Mouse (Mus musculus): Measurements from ENCODE around the gene Nbl1. TPM values are rescaled to one million over a fixed set of nuclear protein-coding genes. Genes with fewer than 3 reads are reported as not detected.

Gene Nbl1
- polyA plus RNA-seq, 1 experiment from 2014 or later: 7.2 TPM

DNA sequence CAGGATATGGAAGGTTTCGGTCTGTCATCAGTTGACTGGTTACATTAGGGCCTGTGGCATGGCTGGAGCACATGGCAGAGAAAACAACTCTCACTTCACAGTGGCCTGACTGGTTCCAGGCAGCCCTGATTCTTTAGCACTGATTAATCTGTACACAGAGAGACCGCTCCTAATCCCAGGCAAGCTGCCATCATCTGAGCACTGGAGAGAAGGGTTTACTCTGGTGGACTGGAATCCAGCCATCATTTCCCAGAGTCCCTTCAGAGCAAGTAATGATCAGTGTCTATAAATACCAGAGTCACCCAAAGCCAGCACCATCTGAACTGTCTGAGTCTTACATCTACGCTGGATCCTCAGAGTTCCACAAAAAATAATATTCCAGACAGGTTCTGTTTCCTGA lies 57.0 kb downstream of the Nbl1 start:
- 89% methylated on average over 3 of the region's 3 CpGs for WGBS (ENCODE audit: insufficient replicate concordance)
- Histone ChIP-seq H3K4me3 (ENCODE audit: low read depth, low read length) (no peak overlapping the region), H3K9me3 (replicated peaks; ENCODE audit: control insufficient read depth, low read length) (no peaks in the 10 kb centered on the region), H3K27me3 (ENCODE audit: control insufficient read depth, insufficient read depth, low read length) (peaks cover 12% of the 10 kb centered on the region; the same call in 1 of the 2 replicates), H3K4me2 (no peak overlapping the region), H3K36me3 (ENCODE audit: control insufficient read depth, insufficient read depth, low read length) (no peaks in the 10 kb centered on the region), H3K9ac (ENCODE audit: low read depth, low read length) (no peak overlapping the region), H3K4me1 (ENCODE audit: control insufficient read depth, insufficient read depth, low read length) (peaks cover 12% of the 10 kb centered on the region; the same call in 1 of the 2 replicates), H3K27ac (ENCODE audit: low read depth, low read length) (no peak overlapping the region)
- no peak for ATAC-seq (replicated peaks; ENCODE audit: insufficient number of reproducible peaks, low FRiP score, low TSS enrichment)

GRCm38 (mm10) chr4:139034942-139035341 lies 57.9 kb downstream of the Nbl1 start:
- 87% methylated on average over 3 of the region's 3 CpGs for WGBS (ENCODE audit: insufficient replicate concordance)
- Histone ChIP-seq H3K4me1 (ENCODE audit: control insufficient read depth, insufficient read depth, low read length) (peaks cover 12% of the 10 kb centered on the region; the same call in 1 of the 2 replicates), H3K9me3 (replicated peaks; ENCODE audit: control insufficient read depth, low read length) (no peaks in the 10 kb centered on the region), H3K27me3 (ENCODE audit: control insufficient read depth, insufficient read depth, low read length) (peaks cover 4% of the 10 kb centered on the region; the same call in 1 of the 2 replicates), H3K27ac (ENCODE audit: low read depth, low read length) (no peak overlapping the region), H3K36me3 (ENCODE audit: control insufficient read depth, insufficient read depth, low read length) (no peaks in the 10 kb centered on the region), H3K4me2 (no peak overlapping the region), H3K9ac (ENCODE audit: low read depth, low read length) (no peak overlapping the region), H3K4me3 (ENCODE audit: low read depth, low read length) (no peak overlapping the region)
- no peak for ATAC-seq (replicated peaks; ENCODE audit: insufficient number of reproducible peaks, low FRiP score, low TSS enrichment)

DNA sequence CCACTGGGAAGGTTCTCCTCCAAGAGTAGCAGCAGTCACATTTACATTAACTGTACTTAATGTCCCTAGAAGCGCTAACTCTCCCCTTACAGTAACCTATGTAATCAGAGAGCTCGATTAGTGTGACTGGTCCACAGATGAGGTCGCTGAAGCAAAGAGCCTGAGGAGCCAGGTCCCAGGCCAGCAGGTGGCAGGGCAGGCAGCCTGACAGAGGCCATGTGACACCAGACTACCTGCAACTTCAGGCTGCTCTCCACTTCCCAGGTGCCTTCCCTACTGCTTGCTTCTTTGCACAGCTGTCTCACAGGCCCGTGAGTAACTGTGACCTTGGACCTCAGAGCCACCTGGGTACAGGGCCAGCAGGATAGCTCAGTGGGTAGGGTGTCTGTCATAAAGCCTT lies 58.3 kb downstream of the Nbl1 start:
- no peak overlapping the region for H3K4me2 ChIP-seq
- H3K9ac ChIP-seq (ENCODE audit: low read depth, low read length): no peak overlapping the region
- 0 out of 2 replicates have a peak, but pooled peaks cover 2% of the 10 kb centered on the region for H3K27me3 ChIP-seq (ENCODE audit: control insufficient read depth, insufficient read depth, low read length)
- no peak for ATAC-seq (replicated peaks; ENCODE audit: insufficient number of reproducible peaks, low FRiP score, low TSS enrichment)
- H3K9me3 ChIP-seq (replicated peaks; ENCODE audit: control insufficient read depth, low read length): no peaks in the 10 kb centered on the region
- H3K36me3 ChIP-seq (ENCODE audit: control insufficient read depth, insufficient read depth, low read length): no peaks in the 10 kb centered on the region
- peaks cover 12% of the 10 kb centered on the region; the same call in 1 of the 2 replicates for H3K4me1 ChIP-seq (ENCODE audit: control insufficient read depth, insufficient read depth, low read length)
- 47% methylated on average over 4 of the region's 4 CpGs for WGBS (ENCODE audit: insufficient replicate concordance)
- H3K27ac ChIP-seq (ENCODE audit: low read depth, low read length): no peak overlapping the region
- no peak overlapping the region for H3K4me3 ChIP-seq (ENCODE audit: low read depth, low read length)

DNA sequence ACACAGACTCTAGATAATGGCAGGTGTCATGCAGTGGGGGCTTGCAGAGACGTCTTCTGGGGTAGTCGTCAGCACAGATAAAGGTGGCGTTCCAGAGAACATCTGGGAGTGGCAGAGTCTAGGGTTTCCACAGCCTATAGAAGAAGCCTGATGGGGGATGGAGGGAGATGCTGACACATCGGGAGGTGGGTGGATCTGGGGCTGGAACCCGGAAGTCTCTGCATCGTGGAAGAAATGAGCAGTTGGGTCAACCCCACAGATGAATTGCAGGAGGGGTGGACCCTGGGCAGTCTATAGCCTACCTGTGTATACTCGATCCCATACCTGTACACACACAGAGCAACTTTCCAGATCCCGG lies 58.8 kb downstream of the Nbl1 start:
- Histone ChIP-seq H3K27me3 (ENCODE audit: control insufficient read depth, insufficient read depth, low read length) (0 out of 2 replicates have a peak, but pooled peaks cover 3% of the 10 kb centered on the region), H3K4me3 (ENCODE audit: low read depth, low read length) (no peak overlapping the region), H3K9ac (ENCODE audit: low read depth, low read length) (no peak overlapping the region), H3K4me2 (no peak overlapping the region), H3K36me3 (ENCODE audit: control insufficient read depth, insufficient read depth, low read length) (no peaks in the 10 kb centered on the region), H3K4me1 (ENCODE audit: control insufficient read depth, insufficient read depth, low read length) (peaks cover 12% of the 10 kb centered on the region; the same call in 1 of the 2 replicates), H3K9me3 (replicated peaks; ENCODE audit: control insufficient read depth, low read length) (no peaks in the 10 kb centered on the region), H3K27ac (ENCODE audit: low read depth, low read length) (no peak overlapping the region)
- 61% methylated on average over 8 of the region's 8 CpGs for WGBS (ENCODE audit: insufficient replicate concordance)
- no peak for ATAC-seq (replicated peaks; ENCODE audit: insufficient number of reproducible peaks, low FRiP score, low TSS enrichment)

DNA sequence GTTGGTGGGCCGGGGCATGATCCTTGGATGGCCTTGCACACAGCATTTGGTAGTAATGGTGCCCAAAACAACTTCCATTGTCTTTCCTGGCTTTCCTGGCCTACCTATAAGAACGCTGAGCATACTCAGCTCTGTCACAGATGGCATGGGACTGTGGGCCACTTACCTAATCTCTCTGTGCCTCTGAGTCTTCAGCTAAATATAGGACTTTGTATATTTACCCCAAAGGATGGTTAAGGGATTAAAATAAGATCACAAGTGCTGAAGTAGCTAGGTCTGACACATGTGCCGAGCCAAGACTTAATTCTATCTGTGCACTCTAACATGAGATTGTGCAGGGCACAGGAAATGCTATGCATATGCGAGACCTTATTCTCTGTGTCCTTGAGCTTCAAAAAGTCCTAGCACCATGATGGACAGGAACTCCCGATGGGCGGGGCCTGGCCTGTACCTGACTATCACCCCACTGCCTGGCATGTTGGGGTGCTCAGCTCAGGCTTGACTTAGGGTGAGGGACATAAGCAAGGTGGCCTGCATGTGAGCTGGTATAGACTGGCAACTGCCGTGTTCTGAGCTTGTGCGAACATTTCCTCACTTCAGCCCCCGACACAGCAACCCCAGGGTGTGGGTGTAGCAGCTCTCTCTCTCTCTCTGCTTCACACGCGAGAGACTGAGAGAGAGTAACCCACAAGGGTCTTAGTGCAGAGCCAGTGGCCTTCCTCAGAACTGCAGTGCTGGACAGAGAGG lies 59.4 kb downstream of the Nbl1 start:
- no peak overlapping the region for H3K9ac ChIP-seq (ENCODE audit: low read depth, low read length)
- H3K4me2 ChIP-seq: no peak overlapping the region
- H3K9me3 ChIP-seq (replicated peaks; ENCODE audit: control insufficient read depth, low read length): no peaks in the 10 kb centered on the region
- H3K4me1 ChIP-seq (ENCODE audit: control insufficient read depth, insufficient read depth, low read length): peaks cover 12% of the 10 kb centered on the region; the same call in 1 of the 2 replicates
- no peaks in the 10 kb centered on the region for H3K36me3 ChIP-seq (ENCODE audit: control insufficient read depth, insufficient read depth, low read length)
- H3K27ac ChIP-seq (ENCODE audit: low read depth, low read length): no peak overlapping the region; the same call in 1 of the 2 replicates
- H3K27me3 ChIP-seq (ENCODE audit: control insufficient read depth, insufficient read depth, low read length): peaks cover 3% of the 10 kb centered on the region; the same call in 1 of the 2 replicates
- ATAC-seq (replicated peaks; ENCODE audit: insufficient number of reproducible peaks, low FRiP score, low TSS enrichment): no peak
- H3K4me3 ChIP-seq (ENCODE audit: low read depth, low read length): no peak overlapping the region
- 67% methylated on average over 11 of the region's 11 CpGs for WGBS (ENCODE audit: insufficient replicate concordance)

DNA sequence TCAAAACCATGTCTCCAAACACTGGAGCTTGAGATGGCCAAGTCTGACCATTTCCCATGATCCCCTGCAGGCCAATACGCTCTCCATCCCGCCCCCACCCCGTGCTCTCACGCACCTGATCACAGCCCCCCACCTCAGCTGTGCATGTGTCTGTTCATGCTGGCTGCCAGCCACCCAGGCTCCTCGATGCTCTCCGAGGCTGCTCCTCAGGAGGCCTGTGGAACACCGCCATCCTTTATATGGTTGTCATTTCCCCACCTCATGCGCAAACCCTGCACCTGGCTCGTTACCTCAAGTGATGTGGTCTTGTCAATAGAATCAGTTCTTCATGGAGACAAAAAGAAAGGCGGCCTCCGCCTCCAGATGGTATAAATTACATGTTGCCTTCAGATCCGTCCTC lies 60.3 kb downstream of the Nbl1 start:
- Histone ChIP-seq H3K9ac (ENCODE audit: low read depth, low read length) (no peak overlapping the region), H3K27me3 (ENCODE audit: control insufficient read depth, insufficient read depth, low read length) (peaks cover 3% of the 10 kb centered on the region; the same call in 1 of the 2 replicates), H3K4me1 (ENCODE audit: control insufficient read depth, insufficient read depth, low read length) (peaks cover 12% of the 10 kb centered on the region; the same call in 1 of the 2 replicates), H3K9me3 (replicated peaks; ENCODE audit: control insufficient read depth, low read length) (no peaks in the 10 kb centered on the region), H3K4me2 (no peak overlapping the region), H3K4me3 (ENCODE audit: low read depth, low read length) (no peak overlapping the region), H3K36me3 (ENCODE audit: control insufficient read depth, insufficient read depth, low read length) (no peaks in the 10 kb centered on the region), H3K27ac (ENCODE audit: low read depth, low read length) (no peak overlapping the region)
- ATAC-seq (replicated peaks; ENCODE audit: insufficient number of reproducible peaks, low FRiP score, low TSS enrichment): no peak
- WGBS (ENCODE audit: insufficient replicate concordance): 84% methylated on average over 12 of the region's 12 CpGs

Other genes starting within 250 kb of the Nbl1 start
- 1.1 and 1.9 TPM in 2 replicates for gene Pla2g5, start 229.5 kb downstream of the Nbl1 start, polyA plus RNA-seq (2014; fragmentation: Nextera tagmentation; extraction: Ambion mirVana)
- not detected in 2 replicates for gene Gm13030, start 219.0 kb downstream of the Nbl1 start, polyA plus RNA-seq (2014; fragmentation: Nextera tagmentation; extraction: Ambion mirVana)
- gene Pla2g2e, start 215.1 kb downstream of the Nbl1 start, polyA plus RNA-seq (2014; fragmentation: Nextera tagmentation; extraction: Ambion mirVana): not detected in 2 replicates
- 3.4 and 4.2 TPM in 2 replicates for gene Otud3, start 179.0 kb downstream of the Nbl1 start, polyA plus RNA-seq (2014; fragmentation: Nextera tagmentation; extraction: Ambion mirVana)
- gene Rnf186, start 125.9 kb downstream of the Nbl1 start, polyA plus RNA-seq (2014; fragmentation: Nextera tagmentation; extraction: Ambion mirVana): not detected in 2 replicates
- 3.0 TPM in 2 replicates for gene Tmco4, start 120.1 kb downstream of the Nbl1 start, polyA plus RNA-seq (2014; fragmentation: Nextera tagmentation; extraction: Ambion mirVana)
- not detected in 2 replicates for gene Htr6, start 17.4 kb downstream of the Nbl1 start, polyA plus RNA-seq (2014; fragmentation: Nextera tagmentation; extraction: Ambion mirVana)
- gene Minos1, start 38.1 kb upstream of the Nbl1 start, polyA plus RNA-seq (2014; fragmentation: Nextera tagmentation; extraction: Ambion mirVana): 649 and 675 TPM in 2 replicates
- gene Capzb, start 99.9 kb upstream of the Nbl1 start, polyA plus RNA-seq (2014; fragmentation: Nextera tagmentation; extraction: Ambion mirVana): 316 and 319 TPM in 2 replicates
- 11.3 and 12.8 TPM in 2 replicates for gene Pqlc2, start 217.7 kb upstream of the Nbl1 start, polyA plus RNA-seq (2014; fragmentation: Nextera tagmentation; extraction: Ambion mirVana)
- gene Akr7a5, start 217.8 kb upstream of the Nbl1 start, polyA plus RNA-seq (2014; fragmentation: Nextera tagmentation; extraction: Ambion mirVana): 51.1 and 53.7 TPM in 2 replicates